Mouse (Mus musculus) megakaryocyte, embryonic 14.5 days (primary cell): ENCODE results near the gene Srsf4.

Experiments used
- FLI1 ChIP-seq: IDR thresholded peaks from 2 replicates; pipeline ENCODE4 v1.6.1; 2012; ENCODE audit warnings: low read length, inconsistent platforms, mixed read lengths
- GATA1 ChIP-seq: IDR thresholded peaks from 3 replicates; pipeline ENCODE4 v1.6.1; 2012; ENCODE audit warnings: mixed read lengths, low read length, inconsistent platforms, borderline replicate concordance

DNA sequence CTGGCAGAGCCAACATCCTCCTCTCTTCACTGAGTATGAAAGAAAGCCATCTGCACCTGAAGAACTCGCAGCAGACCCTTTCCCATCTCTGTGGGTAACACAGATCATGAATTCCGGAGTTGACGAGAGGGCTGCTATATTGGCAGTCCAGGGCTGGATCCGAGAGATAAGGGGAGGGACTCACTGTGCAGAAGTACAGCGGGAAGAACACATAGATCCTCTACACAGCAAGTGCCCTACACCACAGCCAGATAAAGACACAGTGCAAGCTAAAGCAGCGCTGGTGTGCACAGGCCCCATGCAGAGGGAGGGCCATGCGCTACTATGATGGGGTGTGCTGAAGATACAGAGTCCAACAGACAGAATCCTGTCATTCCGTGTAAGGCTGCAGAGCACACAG lies 44.3 kb upstream of the Srsf4 start:
- TF ChIP-seq GATA1: no peak
- no peak for TF ChIP-seq FLI1
